Mouse (Mus musculus): ENCODE data around the gene Hagh.

DNA sequence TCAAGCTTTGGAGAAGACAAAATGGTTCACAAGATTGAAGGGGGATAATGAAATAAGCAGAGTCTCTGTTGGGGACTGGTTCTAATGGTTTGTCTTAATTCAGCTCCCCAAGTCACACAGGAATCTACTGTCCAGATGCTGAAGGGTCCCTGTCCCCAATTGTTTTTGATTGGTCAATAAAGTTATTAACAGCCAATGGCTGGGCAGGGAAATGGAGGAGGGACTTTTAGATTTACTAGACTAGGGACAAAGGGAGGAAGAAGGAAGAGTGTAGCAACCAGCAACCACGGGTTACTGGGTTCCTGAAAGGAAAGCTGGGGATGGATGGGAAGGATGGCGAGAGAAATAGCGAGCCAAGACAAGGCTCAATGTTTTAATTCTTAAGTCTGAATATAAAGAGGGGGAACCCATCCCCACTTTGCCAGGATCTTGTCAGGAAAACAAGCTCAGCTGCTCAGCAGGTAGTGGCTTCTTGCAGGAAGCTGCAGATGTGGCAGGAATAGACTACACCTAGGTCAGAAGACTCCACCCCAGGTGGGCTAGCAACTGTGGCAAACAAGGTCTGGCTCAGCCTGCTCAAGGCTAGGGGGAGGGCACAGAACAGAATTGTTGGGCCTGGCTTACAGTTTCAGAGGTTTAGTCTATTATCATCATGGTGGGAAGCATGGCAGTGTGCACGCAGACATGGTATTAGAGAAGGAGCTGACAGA, 33.9 kb downstream of the Hagh start:
- TF ChIP-seq CTCF (IDR thresholded peaks at IDR 0.05; ENCODE audit: low read depth, low read length) (no peak), TAL1 (conservative IDR thresholded peaks at IDR 0.05; ENCODE audit: low read depth, low read length) (no peak), GATA1 (IDR thresholded peaks at IDR 0.05; ENCODE audit: borderline replicate concordance, low read length) (no peak)

Data from G1E (cell line).